Mouse (Mus musculus) neural tube, postnatal 0 days (tissue): ENCODE data around the gene Olfr951. TPM values are rescaled to one million over a fixed set of nuclear protein-coding genes. Genes with fewer than 3 reads are reported as not detected.

Experiments
- polyA plus RNA-seq: library from polyadenylated mRNA; unstranded; fragments of >200 nt; fragmentation: Nextera tagmentation; extraction: Ambion mirVana; gene quantifications from 2 replicates; pipeline ENCODE4 v1.2.1, GENCODE M21; 2015

Olfr951 gene
- not detected in 2 replicates for polyA plus RNA-seq

GRCm38 (mm10) chr9:39387110-39387509, at the start of gene Olfr951:
Gene Olfr951, plus strand, starts transcription at chr9:39387410.

GRCm38 (mm10) chr9:39427048-39427447, 39.8 kb downstream of the Olfr951 start, which contains the start of gene Olfr952:
Gene Olfr952, minus strand, starts transcription at chr9:39427148.

Other genes starting within 250 kb of the Olfr951 start
- not detected in 2 replicates for gene Olfr943, start 221.1 kb upstream of the Olfr951 start, polyA plus RNA-seq
- gene Olfr944, start 185.5 kb upstream of the Olfr951 start, polyA plus RNA-seq = not detected in 2 replicates
- not detected in 2 replicates for gene Olfr1537, start 137.4 kb upstream of the Olfr951 start, polyA plus RNA-seq
- gene Olfr945, start 110.6 kb upstream of the Olfr951 start, polyA plus RNA-seq = not detected in 2 replicates
- not detected in 2 replicates for gene Olfr948, start 61.4 kb upstream of the Olfr951 start, polyA plus RNA-seq
- gene Olfr952, start 39.7 kb downstream of the Olfr951 start, polyA plus RNA-seq = not detected in 2 replicates
- gene Olfr954, start 69.3 kb downstream of the Olfr951 start, polyA plus RNA-seq = not detected in 2 replicates
- not detected in 2 replicates for gene Olfr955, start 84.5 kb downstream of the Olfr951 start, polyA plus RNA-seq
- not detected in 2 replicates for gene Olfr44, start 106.6 kb downstream of the Olfr951 start, polyA plus RNA-seq
- gene Olfr957, start 128.4 kb downstream of the Olfr951 start, polyA plus RNA-seq = not detected in 2 replicates
- not detected in 2 replicates for gene Olfr958, start 166.6 kb downstream of the Olfr951 start, polyA plus RNA-seq
- gene Olfr959, start 188.2 kb downstream of the Olfr951 start, polyA plus RNA-seq = 0.22 TPM in 1 of 2 replicates, not detected in the other
- 190 and 211 TPM in 2 replicates for gene AW551984, start 217.0 kb downstream of the Olfr951 start, polyA plus RNA-seq
- not detected in 2 replicates for gene Olfr148, start 223.2 kb downstream of the Olfr951 start, polyA plus RNA-seq
- not detected in 2 replicates for gene Olfr960, start 234.0 kb downstream of the Olfr951 start, polyA plus RNA-seq